Mouse (Mus musculus) thymus, adult 2 months (tissue): ENCODE measurements at regions not wholly inside any gene's neighbourhood (a gene's known extent, or its start where the extent isn't known, plus 50 kb on each side); places are given as distances from the start of the nearest gene placed in this dataset.

Experiments
- CTCF ChIP-seq: fragments of 200-500 bp; IDR thresholded peaks from 2 replicates; pipeline ENCODE4 v1.5.1; 2012; ENCODE audit warnings: mild to moderate bottlenecking, control low read depth, low read length, moderate library complexity, borderline replicate concordance; ENCODE audit not compliant: control insufficient read depth, poor library complexity, insufficient read depth; ENCODE audit errors: extremely low read depth
- POLR2A ChIP-seq: fragments of 200-500 bp; IDR thresholded peaks from 2 replicates; pipeline ENCODE4 v1.6.1; 2012; ENCODE audit warnings: mild to moderate bottlenecking, low read length, control low read depth, moderate library complexity; ENCODE audit not compliant: control insufficient read depth, poor library complexity, insufficient read depth; ENCODE audit errors: extremely low read depth

- TF ChIP-seq CTCF (no peak), POLR2A (no peak)
Measured at GRCm38 (mm10) chr11:32118844-32119629, 81.0 kb downstream of the Il9r start.
